Mouse (Mus musculus) left cerebral cortex, adult 2 months (tissue): Measurements from ENCODE around the gene Tead3. TPM values are rescaled to one million over a fixed set of nuclear protein-coding genes. Genes with fewer than 3 reads are reported as not detected.

Source experiments
- DNase-seq, 2 experiments: peaks; one replicate each; pipeline ENCODE4 v3.0.0; 2021 to 2022; ENCODE audit warnings: low spot score in 2 of 2, mixed read lengths in 1 of 2; ENCODE audit errors: extremely low spot score in 1 of 2
- H3K27ac ChIP-seq: fragments of 200-600 bp; 2 replicates; pipeline ENCODE4 v1.8.1; 2022
- H3K4me3 ChIP-seq: fragments of 200-600 bp; 2 replicates; pipeline ENCODE4 v1.8.1; 2022
- CTCF ChIP-seq: fragments of 200-600 bp; IDR thresholded peaks from 2 replicates; pipeline ENCODE4 v1.8.1; 2022; ENCODE audit warnings: antibody characterized with exemption, mild to moderate bottlenecking, moderate library complexity
- intact Hi-C: fragments of 180-260 bp; cut with DNase I; formaldehyde crosslinking; loops from one replicate; pipeline ENCODE4 v1.15.1; 2025
- total RNA-seq, 2 experiments: library from RNA; stranded (reverse); gene quantifications; 2 replicates each; pipeline ENCODE4 v1.2.3; 2021

The Tead3 gene
- total RNA-seq, 2 experiments from 2014 or later = 2.9 to 3.0 TPM

- intact Hi-C loops = no loop called here
- Histone ChIP-seq H3K27ac (no peak overlapping the region), H3K4me3 (no peak overlapping the region)
- no peak for DNase-seq
- TF ChIP-seq CTCF = no peak
Measured at GRCm38 (mm10) chr17:28311366-28312132, 39.1 kb downstream of the Tead3 start.

GRCm38 (mm10) chr17:28310831-28311230, 39.8 kb downstream of the Tead3 start:
- intact Hi-C loops = no loop called here
- H3K4me3 ChIP-seq = no peak overlapping the region

GRCm38 (mm10) chr17:28308297-28309195, 42.1 kb downstream of the Tead3 start:
- peak; percentile 81 to 86 for DNase-seq
- Histone ChIP-seq H3K27ac (peak overlapping the region; percentile 40; the same call in 1 of the 2 replicates), H3K4me3 (no peak overlapping the region)
- TF ChIP-seq CTCF = peak; percentile 95
- intact Hi-C loops = loop anchor here (1.0 to 10.0 kb wide), 3 partner anchors 76 to 224 kb away; partner anchors contain the start of genes Ppard and Tcp11

More at GRCm38 (mm10) chr17:28310831-28311230, 39.8 kb downstream of the Tead3 start:
- DNase-seq = no peak
- TF ChIP-seq CTCF = no peak; the same call in 1 of the 2 replicates
- no peak overlapping the region for H3K27ac ChIP-seq

- DNase-seq = no peak
- TF ChIP-seq CTCF = no peak
- Histone ChIP-seq H3K4me3 (no peak overlapping the region), H3K27ac (no peak overlapping the region)
- intact Hi-C loops = loop anchor here (10.0 kb wide), 1 partner anchor 220 kb away; the partner anchor contains the start of gene Tcp11
Measured at GRCm38 (mm10) chr17:28305172-28305571, 45.4 kb downstream of the Tead3 start.

- intact Hi-C loops = loop anchor here (10.0 kb wide), 1 partner anchor 216 kb away; the partner anchor contains the start of gene Tcp11
- Histone ChIP-seq H3K4me3 (no peak overlapping the region), H3K27ac (no peak overlapping the region)
- TF ChIP-seq CTCF = no peak
- DNase-seq = no peak
Measured at GRCm38 (mm10) chr17:28300850-28301249, 49.8 kb downstream of the Tead3 start.

- TF ChIP-seq CTCF = no peak
- DNase-seq = no peak
- Histone ChIP-seq H3K4me3 (no peak overlapping the region), H3K27ac (no peak overlapping the region)
- intact Hi-C loops = loop anchor here (10.0 kb wide), 1 partner anchor 216 kb away; the partner anchor contains the start of gene Tcp11
Measured at GRCm38 (mm10) chr17:28300323-28300722, 50.3 kb downstream of the Tead3 start.

- TF ChIP-seq CTCF = no peak
- intact Hi-C loops = loop anchor here (10.0 kb wide), 1 partner anchor 215 kb away; the partner anchor contains the start of gene Tcp11
- DNase-seq = no peak
- no peak overlapping the region for H3K27ac ChIP-seq
- H3K4me3 ChIP-seq = no peak overlapping the region
Measured at GRCm38 (mm10) chr17:28299669-28300320, 50.8 kb downstream of the Tead3 start.

- Histone ChIP-seq H3K27ac (no peak overlapping the region), H3K4me3 (no peak overlapping the region)
- no peak for TF ChIP-seq CTCF
- intact Hi-C loops = no loop called here
- no peak for DNase-seq
Measured at GRCm38 (mm10) chr17:28298888-28299287, 51.7 kb downstream of the Tead3 start.

GRCm38 (mm10) chr17:28294449-28295333, 55.9 kb downstream of the Tead3 start:
- DNase-seq = no peak
- H3K27ac ChIP-seq = peak overlapping the region; percentile 47
- no peak for TF ChIP-seq CTCF
- H3K4me3 ChIP-seq = no peak overlapping the region
- intact Hi-C loops = no loop called here

- H3K27ac ChIP-seq = peak overlapping the region; percentile 53; the same call in 1 of the 2 replicates
- no peak for DNase-seq
- intact Hi-C loops = no loop called here
- no peak for TF ChIP-seq CTCF
- no peak overlapping the region for H3K4me3 ChIP-seq
Measured at GRCm38 (mm10) chr17:28293716-28294115, 56.9 kb downstream of the Tead3 start.
